Mouse (Mus musculus): Measurements from ENCODE around the gene Gm10974. TPM values are rescaled to one million over a fixed set of nuclear protein-coding genes. Genes with fewer than 3 reads are reported as not detected.

Gm10974 gene
- total and polyA plus RNA-seq, 3 experiments: not detected

- no peaks in the 10 kb centered on the region for H3K27me3 ChIP-seq (replicated peaks)
- peaks cover 34 to 73% of the 10 kb centered on the region in 2 experiments for H3K36me3 ChIP-seq (replicated peaks in 1 of 2; ENCODE audit: control insufficient read depth in 1 of 2, insufficient read depth in 1 of 2, low read length in 1 of 2)
- no peak overlapping the region for H3K27ac ChIP-seq (ENCODE audit: insufficient read depth, low read depth)
- no peak for TF ChIP-seq USF1 (IDR thresholded peaks at IDR 0.05; ENCODE audit: low read depth, low read length)
- no peak for TF ChIP-seq ZC3H11A (IDR thresholded peaks at IDR 0.05; ENCODE audit: low read depth, low read length)
- no peak for TF ChIP-seq PAX5 (IDR thresholded peaks at IDR 0.05; ENCODE audit: low read length)
- no peak for TF ChIP-seq BHLHE40 (IDR thresholded peaks at IDR 0.05; ENCODE audit: low read depth, low read length)
- no peak for TF ChIP-seq POLR2AphosphoS2 (IDR thresholded peaks at IDR 0.05; ENCODE audit: low read depth, low read length)
- TF ChIP-seq MAZ (IDR thresholded peaks at IDR 0.05; ENCODE audit: low read depth, low read length): no peak
- no peaks in the 10 kb centered on the region for H3K4me1 ChIP-seq (ENCODE audit: control insufficient read depth in 1 of 2, insufficient read depth in 2 of 2)
- H3K79me2 ChIP-seq (replicated peaks; ENCODE audit: control insufficient read depth, extremely low read depth, insufficient read depth, poor library complexity, severe bottlenecking): no peaks in the 10 kb centered on the region
- dilution Hi-C loops (cut with MboI; ENCODE audit: extremely low pct_ligation_motif_present, extremely low pct_unique_long_range_greater_than_20kb, low sequenced_read_pairs) (no loop called here), in situ Hi-C loops (cut with MboI; ENCODE audit: low pct_ligation_motif_present, low pct_unique_long_range_greater_than_20kb, low sequenced_read_pairs) (no loop called here)
- H3K9me3 ChIP-seq (replicated peaks; ENCODE audit: low read length): no peaks in the 10 kb centered on the region
- H3K4me2 ChIP-seq (ENCODE audit: insufficient read depth, low read depth, poor library complexity, severe bottlenecking): no peak overlapping the region
- no peak overlapping the region for H3K9ac ChIP-seq (ENCODE audit: insufficient read depth, low read depth)
- DNase-seq (ENCODE audit: extremely low read depth): no peak
- H3K4me3 ChIP-seq (replicated peaks in 1 of 3; ENCODE audit: low read depth in 2 of 3, low read length in 2 of 3, poor library complexity in 1 of 3): no peak overlapping the region
Observed at GRCm38 (mm10) chr7:66330610-66331009, 35.1 kb upstream of the Gm10974 start.

- no peak overlapping the region for H3K4me2 ChIP-seq (ENCODE audit: insufficient read depth, low read depth, poor library complexity, severe bottlenecking)
- DNase-seq (ENCODE audit: extremely low read depth): no peak
- peaks cover 34 to 71% of the 10 kb centered on the region in 2 experiments for H3K36me3 ChIP-seq (replicated peaks in 1 of 2; ENCODE audit: control insufficient read depth in 1 of 2, insufficient read depth in 1 of 2, low read length in 1 of 2)
- no peak overlapping the region for H3K4me3 ChIP-seq (replicated peaks in 1 of 3; ENCODE audit: low read depth in 2 of 3, low read length in 2 of 3, poor library complexity in 1 of 3)
- dilution Hi-C loops (cut with MboI; ENCODE audit: extremely low pct_ligation_motif_present, extremely low pct_unique_long_range_greater_than_20kb, low sequenced_read_pairs): no loop called here
- no peaks in the 10 kb centered on the region for H3K79me2 ChIP-seq (replicated peaks; ENCODE audit: control insufficient read depth, extremely low read depth, insufficient read depth, poor library complexity, severe bottlenecking)
- TF ChIP-seq MAFK (IDR thresholded peaks at IDR 0.05; ENCODE audit: insufficient replicate concordance, low read length) (no peak), MEF2A (IDR thresholded peaks at IDR 0.05; ENCODE audit: borderline replicate concordance, low read depth, low read length) (no peak), JUN (IDR thresholded peaks at IDR 0.05; ENCODE audit: insufficient read depth, low read depth, low read length) (no peak), GABPA (IDR thresholded peaks at IDR 0.05; ENCODE audit: insufficient replicate concordance, low read depth, low read length) (no peak), ZMIZ1 (IDR thresholded peaks at IDR 0.05; ENCODE audit: low read depth, low read length) (no peak), POLR2A (IDR thresholded peaks at IDR 0.05; ENCODE audit: low read depth, low read length) (no peak), POLR2AphosphoS2 (IDR thresholded peaks at IDR 0.05; ENCODE audit: low read depth, low read length) (no peak), BHLHE40 (IDR thresholded peaks at IDR 0.05; ENCODE audit: low read depth, low read length) (no peak), NRF1 (IDR thresholded peaks at IDR 0.05; ENCODE audit: low read depth, low read length) (no peak), CTCF (conservative IDR thresholded peaks at IDR 0.05 in 1 of 2, IDR thresholded peaks at IDR 0.05 in 1 of 2; ENCODE audit: low read depth in 2 of 2, low read length in 2 of 2) (no peak), SIN3A (IDR thresholded peaks at IDR 0.05; ENCODE audit: low read length) (no peak), MAX (IDR thresholded peaks at IDR 0.05; ENCODE audit: low read length) (no peak), EP300 (IDR thresholded peaks at IDR 0.05; ENCODE audit: low read length) (no peak), ETS1 (conservative IDR thresholded peaks at IDR 0.05; ENCODE audit: low read depth, low read length) (no peak), ZNF384 (IDR thresholded peaks at IDR 0.05; ENCODE audit: low read depth, low read length) (no peak), MXI1 (IDR thresholded peaks at IDR 0.05; ENCODE audit: low read depth, low read length) (no peak), CHD2 (IDR thresholded peaks at IDR 0.05; ENCODE audit: low read length) (no peak), MAZ (IDR thresholded peaks at IDR 0.05; ENCODE audit: low read depth, low read length) (no peak), SMC3 (IDR thresholded peaks at IDR 0.05; ENCODE audit: low read depth, low read length) (no peak)
- in situ Hi-C loops (cut with MboI; ENCODE audit: low pct_ligation_motif_present, low pct_unique_long_range_greater_than_20kb, low sequenced_read_pairs): no loop called here
- H3K9ac ChIP-seq (ENCODE audit: insufficient read depth, low read depth): no peak overlapping the region
- H3K27ac ChIP-seq (ENCODE audit: insufficient read depth, low read depth): no peak overlapping the region
- H3K9me3 ChIP-seq (replicated peaks; ENCODE audit: low read length): no peaks in the 10 kb centered on the region
- H3K4me1 ChIP-seq (ENCODE audit: control insufficient read depth in 1 of 2, insufficient read depth in 2 of 2): no peaks in the 10 kb centered on the region
- H3K27me3 ChIP-seq (replicated peaks): no peaks in the 10 kb centered on the region
Observed at GRCm38 (mm10) chr7:66332340-66332739, 33.4 kb upstream of the Gm10974 start.

All from CH12.LX (cell line).